Mouse (Mus musculus) forebrain, embryonic 16.5 days (tissue): Measurements from ENCODE around the gene Cnst. TPM values are rescaled to one million over a fixed set of nuclear protein-coding genes. Genes with fewer than 3 reads are reported as not detected.
A peak's percentile ranks its signal among the peaks of the same experiment; 100 is the strongest.

Experiments
- ATAC-seq: fragments of 200-750 bp; cut with Nextera tagmentation; 2 replicates; pipeline ENCODE4 v1.8.0; 2017; ENCODE audit warnings: mild to moderate bottlenecking, moderate library complexity
- H3K27ac ChIP-seq: fragments of 300-500 bp; sonication (generic); 2 replicates; pipeline ENCODE4 v1.5.1; 2014; ENCODE audit warnings: low read length, control low read depth
- H3K27me3 ChIP-seq: fragments of 300-500 bp; sonication (generic); replicated peaks from 2 replicates; pipeline ENCODE4 v1.6.1; 2014; ENCODE audit warnings: low read length; ENCODE audit not compliant: control insufficient read depth, insufficient read depth
- H3K36me3 ChIP-seq: fragments of 300-500 bp; sonication (generic); 2 replicates; pipeline ENCODE4 v1.6.1; 2014; ENCODE audit not compliant: control insufficient read depth, insufficient read depth
- H3K4me1 ChIP-seq: fragments of 300-500 bp; sonication (generic); replicated peaks from 2 replicates; pipeline ENCODE4 v1.6.1; 2014; ENCODE audit warnings: low read length; ENCODE audit not compliant: control insufficient read depth, insufficient read depth
- H3K4me2 ChIP-seq: fragments of 300-500 bp; sonication (generic); 2 replicates; pipeline ENCODE4 v1.6.1; 2014; ENCODE audit warnings: mild to moderate bottlenecking, low read length, control low read depth
- H3K4me3 ChIP-seq: fragments of 300-500 bp; sonication (generic); replicated peaks from 2 replicates; pipeline ENCODE4 v1.5.1; 2014; ENCODE audit warnings: mild to moderate bottlenecking, low read length, control low read depth
- H3K9ac ChIP-seq: fragments of 300-500 bp; sonication (generic); replicated peaks from 2 replicates; pipeline ENCODE4 v1.6.1; 2014; ENCODE audit warnings: low read depth, low read length, control low read depth
- H3K9me3 ChIP-seq: fragments of 300-500 bp; sonication (generic); 2 replicates; pipeline ENCODE4 v1.6.1; 2016; ENCODE audit warnings: low read length; ENCODE audit not compliant: control insufficient read depth
- WGBS: fragments of 180-500 bp; shearing (Covaris S2); extraction: QIAGEN DNeasy Blood & Tissue Kit; methylation state at CpG from one replicate; pipeline ENCODE4 v1.1.7; 2014; 5-methylcytosine and 5-hydroxymethylcytosine counted together
- polyA plus RNA-seq: library from polyadenylated mRNA; unstranded; fragments of >200 nt; fragmentation: Nextera tagmentation; extraction: Ambion mirVana; gene quantifications from 2 replicates; pipeline ENCODE4 v1.2.1, GENCODE M21; 2015

Cnst gene
- polyA plus RNA-seq, 1 experiment from 2014 or later, result 32.4 TPM

GRCm38 (mm10) chr1:179519901-179520300, 26.3 kb upstream of the Cnst start:
- WGBS, result 93% methylated on average over 3 of the region's 3 CpGs
- Histone ChIP-seq H3K27me3 (no peaks in the 10 kb centered on the region), H3K36me3 (no peaks in the 10 kb centered on the region), H3K4me2 (no peak overlapping the region), H3K9ac (no peak overlapping the region), H3K9me3 (no peaks in the 10 kb centered on the region), H3K4me1 (peaks cover 11% of the 10 kb centered on the region), H3K27ac (no peak overlapping the region), H3K4me3 (no peak overlapping the region)
- ATAC-seq, result no peak

GRCm38 (mm10) chr1:179539054-179539453, 7.1 kb upstream of the Cnst start:
- Histone ChIP-seq H3K9me3 (no peaks in the 10 kb centered on the region), H3K27ac (no peak overlapping the region), H3K4me2 (no peak overlapping the region), H3K4me1 (no peaks in the 10 kb centered on the region), H3K4me3 (no peak overlapping the region), H3K9ac (no peak overlapping the region), H3K27me3 (no peaks in the 10 kb centered on the region), H3K36me3 (no peaks in the 10 kb centered on the region)
- WGBS, result 94% methylated on average over 3 of the region's 3 CpGs
- no peak for ATAC-seq

GRCm38 (mm10) chr1:179539887-179540286, 6.3 kb upstream of the Cnst start:
- Histone ChIP-seq H3K9me3 (no peaks in the 10 kb centered on the region), H3K4me3 (no peak overlapping the region), H3K9ac (no peak overlapping the region), H3K36me3 (no peaks in the 10 kb centered on the region), H3K27me3 (no peaks in the 10 kb centered on the region), H3K4me1 (peaks cover 7% of the 10 kb centered on the region), H3K27ac (no peak overlapping the region), H3K4me2 (no peak overlapping the region)
- ATAC-seq, result no peak
- WGBS, result 92% methylated on average over 3 of the region's 3 CpGs

GRCm38 (mm10) chr1:179541502-179541901, 4.7 kb upstream of the Cnst start:
- Histone ChIP-seq H3K9me3 (no peaks in the 10 kb centered on the region), H3K27ac (no peak overlapping the region), H3K9ac (no peak overlapping the region), H3K36me3 (no peaks in the 10 kb centered on the region), H3K4me2 (no peak overlapping the region), H3K27me3 (no peaks in the 10 kb centered on the region), H3K4me3 (no peak overlapping the region), H3K4me1 (peaks cover 13% of the 10 kb centered on the region)
- 61% methylated on average over 3 of the region's 3 CpGs for whole genome bisulfite sequencing
- ATAC-seq, result no peak

GRCm38 (mm10) chr1:179546551-179546917, 364 bp downstream of the Cnst start:
- Histone ChIP-seq H3K4me3 (peak overlapping the region; percentile 91), H3K4me2 (peak overlapping the region; percentile 74), H3K9ac (peak overlapping the region; percentile 85), H3K27me3 (no peaks in the 10 kb centered on the region), H3K4me1 (peaks cover 32% of the 10 kb centered on the region), H3K9me3 (no peaks in the 10 kb centered on the region), H3K27ac (peak overlapping the region; percentile 98), H3K36me3 (no peaks in the 10 kb centered on the region; the same call in 1 of the 2 replicates)
- ATAC-seq, result peak; percentile 85
- 0% methylated on average over 39 of the region's 44 CpGs for WGBS

- no peaks in the 10 kb centered on the region; the same call in 1 of the 2 replicates for H3K36me3 ChIP-seq
- H3K27ac ChIP-seq, result peak overlapping the region; percentile 41; the same call in 1 of the 2 replicates
- no peaks in the 10 kb centered on the region for H3K27me3 ChIP-seq
- 5% methylated on average over 5 of the region's 5 CpGs for WGBS
- H3K9ac ChIP-seq, result peak overlapping the region; percentile 85
- peak overlapping the region; percentile 91 for H3K4me3 ChIP-seq
- peak overlapping the region; percentile 74 for H3K4me2 ChIP-seq
- H3K4me1 ChIP-seq, result peaks cover 32% of the 10 kb centered on the region
- no peak for ATAC-seq
- H3K9me3 ChIP-seq, result no peaks in the 10 kb centered on the region
These were observed 1.0 kb downstream of the Cnst start for GRCm38 (mm10) chr1:179547176-179547575.

GRCm38 (mm10) chr1:179548220-179548619, 2.0 kb downstream of the Cnst start:
- Histone ChIP-seq H3K4me2 (no peak overlapping the region), H3K4me1 (peaks cover 32% of the 10 kb centered on the region), H3K4me3 (no peak overlapping the region), H3K9me3 (no peaks in the 10 kb centered on the region), H3K9ac (no peak overlapping the region), H3K27me3 (no peaks in the 10 kb centered on the region), H3K27ac (no peak overlapping the region), H3K36me3 (no peaks in the 10 kb centered on the region; the same call in 1 of the 2 replicates)
- ATAC-seq, result no peak
- WGBS, result 82% methylated on average over 11 of the region's 11 CpGs

GRCm38 (mm10) chr1:179548996-179549752, 3.0 kb downstream of the Cnst start:
- Histone ChIP-seq H3K4me2 (no peak overlapping the region), H3K4me3 (no peak overlapping the region), H3K27ac (no peak overlapping the region), H3K36me3 (no peaks in the 10 kb centered on the region; the same call in 1 of the 2 replicates), H3K4me1 (peaks cover 35% of the 10 kb centered on the region), H3K9ac (no peak overlapping the region), H3K27me3 (no peaks in the 10 kb centered on the region), H3K9me3 (no peaks in the 10 kb centered on the region)
- WGBS, result 94% methylated on average over 5 of the region's 5 CpGs
- no peak for ATAC-seq

GRCm38 (mm10) chr1:179551336-179551735, 5.2 kb downstream of the Cnst start:
- Histone ChIP-seq H3K36me3 (no peaks in the 10 kb centered on the region; the same call in 1 of the 2 replicates), H3K9ac (no peak overlapping the region), H3K4me2 (no peak overlapping the region), H3K4me3 (no peak overlapping the region), H3K27ac (no peak overlapping the region), H3K27me3 (no peaks in the 10 kb centered on the region), H3K9me3 (no peaks in the 10 kb centered on the region), H3K4me1 (peaks cover 21% of the 10 kb centered on the region)
- no peak for ATAC-seq
- 90% methylated on average over 3 of the region's 3 CpGs for WGBS
